Mouse (Mus musculus) kidney, embryonic 16.5 days (tissue): ENCODE measurements around the gene Micall2. TPM values are rescaled to one million over a fixed set of nuclear protein-coding genes. Genes with fewer than 3 reads are reported as not detected.

Experiments used
- ATAC-seq: fragments of 200-750 bp; cut with Nextera tagmentation; 2 replicates; pipeline ENCODE4 v1.8.0; 2017; ENCODE audit warnings: moderate TSS enrichment; ENCODE audit not compliant: low FRiP score, low TSS enrichment
- H3K27ac ChIP-seq: fragments of 300-500 bp; sonication (generic); 2 replicates; pipeline ENCODE4 v1.5.1; 2014; ENCODE audit warnings: low read length
- H3K27me3 ChIP-seq: fragments of 300-500 bp; sonication (generic); 2 replicates; pipeline ENCODE4 v1.6.1; 2014; ENCODE audit warnings: low read length, control low read depth, mixed read lengths; ENCODE audit not compliant: insufficient read depth
- H3K36me3 ChIP-seq: fragments of 300-500 bp; sonication (generic); 2 replicates; pipeline ENCODE4 v1.6.1; 2014; ENCODE audit warnings: low read length, control low read depth, mixed read lengths; ENCODE audit not compliant: insufficient read depth
- H3K4me1 ChIP-seq: fragments of 300-500 bp; sonication (generic); 2 replicates; pipeline ENCODE4 v1.6.1; 2014; ENCODE audit warnings: low read length, control low read depth, mixed read lengths; ENCODE audit not compliant: insufficient read depth
- H3K4me2 ChIP-seq: fragments of 300-500 bp; sonication (generic); replicated peaks from 2 replicates; pipeline ENCODE4 v1.6.1; 2014; ENCODE audit warnings: low read depth, low read length
- H3K4me3 ChIP-seq: fragments of 300-500 bp; sonication (generic); 2 replicates; pipeline ENCODE4 v1.5.1; 2014; ENCODE audit warnings: mild to moderate bottlenecking, low read length
- H3K9ac ChIP-seq: fragments of 300-500 bp; sonication (generic); replicated peaks from 2 replicates; pipeline ENCODE4 v1.6.1; 2014; ENCODE audit warnings: low read length
- H3K9me3 ChIP-seq: fragments of 300-500 bp; sonication (generic); 2 replicates; pipeline ENCODE4 v1.6.1; 2016; ENCODE audit warnings: low read length, control low read depth
- WGBS: fragments of 180-500 bp; shearing (Covaris S2); extraction: QIAGEN DNeasy Blood & Tissue Kit; methylation state at CpG from one replicate; pipeline ENCODE4 v1.1.7; 2014; 5-methylcytosine and 5-hydroxymethylcytosine counted together
- polyA plus RNA-seq: library from polyadenylated mRNA; unstranded; fragments of >200 nt; fragmentation: Nextera tagmentation; extraction: Ambion mirVana; gene quantifications from 2 replicates; pipeline ENCODE4 v1.2.1, GENCODE M21; 2015

Micall2 gene
- polyA plus RNA-seq, 1 experiment from 2014 or later = 5.4 TPM

DNA sequence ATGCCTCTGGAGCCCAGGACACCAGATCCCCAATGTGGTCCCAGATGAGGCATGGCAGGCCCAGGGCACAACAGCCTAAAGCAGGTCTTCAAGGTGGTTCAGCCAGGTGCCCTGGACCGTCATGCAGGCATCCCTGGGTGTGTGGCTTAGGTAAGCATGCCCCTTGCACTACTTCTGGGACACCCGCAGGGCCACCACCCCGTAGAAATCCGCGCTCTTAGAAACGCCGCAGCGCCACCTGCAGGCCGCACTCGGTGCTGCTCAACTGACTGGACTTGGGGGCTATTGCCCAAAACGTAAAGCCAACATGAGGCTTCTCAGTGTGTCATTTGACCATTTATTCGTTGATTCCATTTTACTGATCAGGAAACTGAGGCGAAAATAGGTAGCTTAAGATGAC, 48.5 kb downstream of the Micall2 start:
- Histone ChIP-seq H3K27me3 (peaks cover 10% of the 10 kb centered on the region), H3K4me1 (peaks cover 15% of the 10 kb centered on the region), H3K36me3 (no peaks in the 10 kb centered on the region), H3K4me2 (no peak overlapping the region), H3K9me3 (no peaks in the 10 kb centered on the region), H3K27ac (no peak overlapping the region), H3K4me3 (no peak overlapping the region), H3K9ac (no peak overlapping the region)
- ATAC-seq = no peak
- WGBS = 8% methylated on average over 13 of the region's 13 CpGs

- 25% methylated on average over 21 of the region's 21 CpGs for WGBS
- Histone ChIP-seq H3K9ac (peak overlapping the region; percentile 48), H3K27ac (no peak overlapping the region), H3K27me3 (peaks cover 18% of the 10 kb centered on the region), H3K36me3 (no peaks in the 10 kb centered on the region), H3K4me3 (no peak overlapping the region), H3K4me1 (peaks cover 23% of the 10 kb centered on the region), H3K9me3 (no peaks in the 10 kb centered on the region), H3K4me2 (peak overlapping the region; percentile 35)
- ATAC-seq = peak; percentile 85
Observed at GRCm38 (mm10) chr5:139686530-139687249, 49.4 kb downstream of the Micall2 start.

DNA sequence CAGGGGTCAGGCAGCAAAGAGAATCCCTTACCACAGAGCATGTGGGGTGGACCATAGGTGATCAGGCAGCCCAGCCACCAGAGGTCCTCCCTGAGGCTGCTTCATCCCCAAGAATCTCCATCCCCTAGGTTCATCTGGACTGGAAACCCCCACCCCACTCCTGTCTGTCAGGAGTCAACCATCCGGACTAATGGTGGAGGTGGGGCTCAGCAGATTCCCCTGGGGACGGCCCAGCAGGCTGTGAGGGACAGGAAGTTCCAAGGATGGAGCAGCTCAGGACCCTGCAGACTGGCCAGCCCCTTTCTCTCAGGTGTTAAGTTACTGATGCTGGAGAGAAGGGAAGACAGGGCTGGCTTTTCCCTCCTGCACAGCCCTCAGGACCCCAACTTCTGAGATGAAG, 52.9 kb downstream of the Micall2 start:
- Histone ChIP-seq H3K4me3 (no peak overlapping the region), H3K9ac (no peak overlapping the region), H3K9me3 (no peaks in the 10 kb centered on the region), H3K4me2 (no peak overlapping the region), H3K4me1 (peaks cover 27% of the 10 kb centered on the region), H3K27me3 (peaks cover 27% of the 10 kb centered on the region), H3K36me3 (no peaks in the 10 kb centered on the region), H3K27ac (0 out of 2 replicates have a peak overlapping the region, but pooled peaks have one; percentile 42)
- WGBS = 0% methylated on average over 2 of the region's 2 CpGs
- peak; percentile 58 for ATAC-seq

GRCm38 (mm10) chr5:139682631-139682977, 53.5 kb downstream of the Micall2 start:
- H3K27me3 ChIP-seq = peaks cover 27% of the 10 kb centered on the region

GRCm38 (mm10) chr5:139681832-139682630, 54.1 kb downstream of the Micall2 start:
- no peak overlapping the region for H3K9ac ChIP-seq
- 3% methylated on average over 20 of the region's 20 CpGs for WGBS
- H3K4me1 ChIP-seq = peaks cover 22% of the 10 kb centered on the region
- H3K36me3 ChIP-seq = no peaks in the 10 kb centered on the region
- H3K4me2 ChIP-seq = no peak overlapping the region
- no peak overlapping the region for H3K4me3 ChIP-seq
- H3K27ac ChIP-seq = peak overlapping the region; percentile 34
- H3K27me3 ChIP-seq = peaks cover 27% of the 10 kb centered on the region
- H3K9me3 ChIP-seq = no peaks in the 10 kb centered on the region
- ATAC-seq = no peak; the same call in 1 of the 2 replicates

More at GRCm38 (mm10) chr5:139682631-139682977, 53.5 kb downstream of the Micall2 start:
- H3K9ac ChIP-seq = no peak overlapping the region
- no peaks in the 10 kb centered on the region for H3K9me3 ChIP-seq
- H3K27ac ChIP-seq = peak overlapping the region; percentile 34
- no peak overlapping the region for H3K4me2 ChIP-seq
- H3K4me3 ChIP-seq = no peak overlapping the region
- ATAC-seq = no peak
- peaks cover 26% of the 10 kb centered on the region for H3K4me1 ChIP-seq
- no peaks in the 10 kb centered on the region for H3K36me3 ChIP-seq
- 2% methylated on average over 7 of the region's 7 CpGs for WGBS

- Histone ChIP-seq H3K27ac (no peak overlapping the region), H3K4me3 (no peak overlapping the region), H3K4me2 (no peak overlapping the region), H3K27me3 (peaks cover 25% of the 10 kb centered on the region), H3K9me3 (no peaks in the 10 kb centered on the region), H3K9ac (no peak overlapping the region), H3K4me1 (no peaks in the 10 kb centered on the region), H3K36me3 (no peaks in the 10 kb centered on the region)
- ATAC-seq = no peak; the same call in 1 of the 2 replicates
Observed at GRCm38 (mm10) chr5:139675707-139675967, 60.5 kb downstream of the Micall2 start.

DNA sequence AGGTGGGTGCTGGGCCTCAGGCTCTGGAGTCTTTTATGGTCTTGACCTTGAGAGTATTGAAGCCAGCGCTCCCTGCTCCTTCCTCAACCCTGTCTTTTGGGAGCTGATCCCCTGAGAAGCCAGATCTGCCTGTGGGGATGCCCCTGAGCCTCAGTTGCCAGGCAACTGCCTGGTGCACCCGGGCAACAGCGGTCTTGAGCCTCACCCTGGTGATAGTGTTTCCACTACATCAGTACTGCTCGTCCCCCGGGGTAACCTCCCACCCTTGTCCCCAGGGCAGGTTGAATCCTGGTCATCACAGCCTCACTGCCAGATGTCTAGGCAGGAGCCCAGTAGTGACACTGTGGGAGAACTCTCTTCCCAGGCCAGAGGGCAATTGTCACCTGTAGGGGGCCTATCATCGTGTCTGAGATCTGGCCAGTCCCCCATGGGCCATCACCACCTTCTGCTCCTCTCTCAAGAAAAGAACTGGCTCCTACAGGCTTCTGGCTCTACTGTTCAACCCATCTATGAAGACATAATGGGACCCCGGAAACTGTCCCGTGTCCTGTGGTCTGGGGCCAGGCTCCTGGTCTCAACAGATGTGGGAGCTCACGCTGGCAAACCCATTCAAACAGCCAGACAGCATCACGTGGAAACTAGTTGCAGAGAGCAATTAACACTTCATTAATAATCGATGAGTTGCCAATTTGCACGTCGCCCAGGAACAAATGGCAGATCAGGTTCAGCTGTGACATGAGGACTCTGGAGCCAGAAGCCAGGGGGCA, 61.0 kb downstream of the Micall2 start:
- H3K36me3 ChIP-seq = no peaks in the 10 kb centered on the region
- no peaks in the 10 kb centered on the region for H3K9me3 ChIP-seq
- H3K4me3 ChIP-seq = no peak overlapping the region
- H3K9ac ChIP-seq = no peak overlapping the region
- H3K27ac ChIP-seq = no peak overlapping the region
- no peak overlapping the region for H3K4me2 ChIP-seq
- H3K27me3 ChIP-seq = peaks cover 26% of the 10 kb centered on the region
- no peak for ATAC-seq
- 34% methylated on average over 13 of the region's 13 CpGs for WGBS
- no peaks in the 10 kb centered on the region for H3K4me1 ChIP-seq

GRCm38 (mm10) chr5:139669380-139669779, 66.8 kb downstream of the Micall2 start:
- no peak overlapping the region for H3K4me3 ChIP-seq
- no peak overlapping the region for H3K9ac ChIP-seq
- H3K27me3 ChIP-seq = peaks cover 53% of the 10 kb centered on the region
- no peaks in the 10 kb centered on the region for H3K36me3 ChIP-seq
- 8% methylated on average over 8 of the region's 8 CpGs for WGBS
- H3K27ac ChIP-seq = no peak overlapping the region
- peaks cover 12% of the 10 kb centered on the region for H3K4me1 ChIP-seq
- no peak overlapping the region for H3K4me2 ChIP-seq
- peak; percentile 28; the same call in 1 of the 2 replicates for ATAC-seq
- no peaks in the 10 kb centered on the region for H3K9me3 ChIP-seq

DNA sequence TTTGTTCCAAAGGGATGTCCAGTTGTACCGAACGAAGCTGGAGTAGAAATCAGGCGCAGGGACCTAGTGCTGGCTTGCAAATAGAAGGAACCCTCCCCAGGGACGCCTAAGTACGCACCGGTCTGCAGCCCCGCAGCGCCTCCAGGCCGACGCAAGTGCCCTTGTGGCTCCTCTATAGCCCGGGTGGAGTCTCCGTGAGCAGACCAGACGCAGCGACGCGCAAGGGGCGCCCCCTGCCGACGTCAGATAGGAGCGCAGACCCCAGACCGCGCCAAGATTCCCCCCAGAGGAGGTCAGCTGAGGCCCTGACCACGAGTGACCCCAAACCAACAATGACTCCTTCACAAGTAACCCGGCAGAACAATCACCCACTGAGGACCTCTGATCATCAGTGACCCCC, 67.6 kb downstream of the Micall2 start:
- H3K4me2 ChIP-seq = peak overlapping the region; percentile 28; the same call in 1 of the 2 replicates
- no peak overlapping the region for H3K4me3 ChIP-seq
- peak; percentile 72; the same call in 1 of the 2 replicates for ATAC-seq
- H3K27me3 ChIP-seq = peaks cover 48% of the 10 kb centered on the region
- H3K36me3 ChIP-seq = no peaks in the 10 kb centered on the region
- no peak overlapping the region for H3K9ac ChIP-seq
- H3K4me1 ChIP-seq = peaks cover 12% of the 10 kb centered on the region
- peak overlapping the region; percentile 49; the same call in 1 of the 2 replicates for H3K27ac ChIP-seq
- H3K9me3 ChIP-seq = no peaks in the 10 kb centered on the region
- under 1% methylated on average over 24 of the region's 24 CpGs for WGBS
